Mouse (Mus musculus) erythroblast, embryonic 14.5 days (primary cell): ENCODE data around the gene Erg.

ENCODE experiments used
- GATA1 ChIP-seq: IDR thresholded peaks from 2 replicates; pipeline ENCODE4 v1.6.1; 2012; ENCODE audit warnings: low read length, inconsistent platforms, mixed read lengths
- TAL1 ChIP-seq: IDR thresholded peaks from 3 replicates; pipeline ENCODE4 v1.6.1; 2012; ENCODE audit warnings: low read length, inconsistent platforms, mixed read lengths

DNA sequence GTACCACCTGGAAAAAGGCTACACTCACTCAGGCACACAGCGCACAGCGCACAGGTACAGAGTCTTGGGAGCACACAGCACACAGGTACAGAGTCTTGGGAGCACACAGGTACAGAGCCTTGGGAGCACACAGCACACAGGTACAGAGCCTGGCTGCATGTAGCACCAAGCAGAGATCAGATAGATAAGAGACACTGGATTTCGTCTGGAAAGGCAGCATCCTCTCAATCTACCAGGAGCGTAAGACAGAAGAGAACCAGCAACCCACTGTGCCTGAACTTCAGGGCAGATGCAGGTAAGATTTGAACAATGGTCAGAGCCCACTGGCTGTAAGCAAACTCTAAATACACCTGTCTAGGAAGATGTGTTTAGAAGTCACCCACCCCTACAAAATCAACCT, 12.5 kb upstream of the Erg start:
- TF ChIP-seq TAL1 (no peak), GATA1 (no peak)
